Mouse (Mus musculus) embryonic fibroblast, embryonic 13.5 days (primary cell): ENCODE measurements at regions not wholly inside any gene's neighbourhood (a gene's known extent, or its start where the extent isn't known, plus 50 kb on each side); places are given as distances from the start of the nearest gene placed in this dataset.
A peak's percentile ranks its signal among the peaks of the same experiment; 100 is the strongest.

Experiments
- H3K27ac ChIP-seq: 2 replicates; pipeline ENCODE4 v1.5.1; 2012; ENCODE audit warnings: low read length, control low read depth, inconsistent platforms; ENCODE audit not compliant: insufficient read depth
- H3K4me1 ChIP-seq: 2 replicates; pipeline ENCODE4 v1.6.1; 2011; ENCODE audit warnings: low read length; ENCODE audit not compliant: control insufficient read depth, insufficient read depth
- H3K4me3 ChIP-seq: 2 replicates; pipeline ENCODE4 v1.5.1; 2011; ENCODE audit warnings: mild to moderate bottlenecking, control low read depth, low read length; ENCODE audit not compliant: insufficient read depth
- CTCF ChIP-seq: IDR thresholded peaks from 2 replicates; pipeline ENCODE4 v1.5.1; 2011; ENCODE audit warnings: mild to moderate bottlenecking, control low read depth, low read length, moderate library complexity, borderline replicate concordance; ENCODE audit not compliant: insufficient read depth
- POLR2A ChIP-seq: IDR thresholded peaks from 2 replicates; pipeline ENCODE4 v1.6.1; 2011; ENCODE audit warnings: low read depth, mild to moderate bottlenecking, control low read depth, low read length, moderate library complexity

DNA sequence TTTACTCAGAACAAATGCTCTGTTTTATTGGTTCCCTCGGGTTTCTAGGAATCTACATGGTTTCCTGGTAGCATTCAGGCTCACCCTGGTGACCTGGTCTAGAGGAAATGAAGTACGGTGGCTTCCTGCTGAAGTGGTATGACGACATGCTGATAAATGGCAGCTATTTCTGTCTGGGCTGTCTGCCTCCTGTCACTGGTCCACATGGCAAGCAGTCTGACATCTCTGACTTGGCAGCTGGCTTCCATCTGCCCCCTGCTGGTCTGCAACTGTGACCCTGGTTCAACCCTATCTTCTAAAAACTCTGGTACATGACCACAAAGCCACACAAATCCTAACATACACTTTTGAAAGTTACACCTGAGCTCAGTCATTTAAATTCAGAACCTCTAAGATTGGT lies 548.1 kb downstream of the Tm4sf1 start:
- Histone ChIP-seq H3K4me3 (no peak overlapping the region), H3K27ac (no peak overlapping the region), H3K4me1 (no peaks in the 10 kb centered on the region; the same call in 1 of the 2 replicates)
- TF ChIP-seq CTCF (peak; percentile 60; the same call in 1 of the 2 replicates), POLR2A (no peak)

DNA sequence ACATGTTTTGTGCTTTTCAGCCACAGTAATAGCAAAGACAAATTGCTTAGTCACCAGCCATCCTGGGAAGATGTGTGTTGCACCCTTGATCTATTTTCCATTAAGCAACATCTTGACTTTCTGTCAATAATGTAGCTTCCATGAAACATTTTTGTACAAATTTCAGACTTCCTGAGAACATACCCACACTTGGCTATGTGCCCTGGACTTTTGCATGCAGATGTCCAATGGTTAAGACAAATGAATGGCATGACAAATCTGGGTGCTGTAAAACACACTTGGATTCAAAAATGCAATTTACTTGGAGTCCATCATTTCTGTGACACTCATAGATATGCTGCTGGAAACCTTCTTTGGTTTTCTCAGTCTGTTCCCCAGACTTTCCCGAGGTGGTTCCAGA lies 549.9 kb downstream of the Tm4sf1 start:
- Histone ChIP-seq H3K27ac (no peak overlapping the region), H3K4me3 (no peak overlapping the region), H3K4me1 (no peaks in the 10 kb centered on the region; the same call in 1 of the 2 replicates)
- TF ChIP-seq CTCF = no peak

- no peak overlapping the region for H3K27ac ChIP-seq
- TF ChIP-seq CTCF (no peak), POLR2A (no peak)
- H3K4me3 ChIP-seq = no peak overlapping the region
- H3K4me1 ChIP-seq = no peaks in the 10 kb centered on the region
Measured at GRCm38 (mm10) chr3:56740902-56741301, 557.4 kb upstream of the Nbea start.

GRCm38 (mm10) chr3:56739451-56739850 lies 556.0 kb upstream of the Nbea start:
- Histone ChIP-seq H3K4me3 (no peak overlapping the region), H3K27ac (no peak overlapping the region), H3K4me1 (no peaks in the 10 kb centered on the region)
- no peak for TF ChIP-seq CTCF
- no peak for TF ChIP-seq POLR2A

DNA sequence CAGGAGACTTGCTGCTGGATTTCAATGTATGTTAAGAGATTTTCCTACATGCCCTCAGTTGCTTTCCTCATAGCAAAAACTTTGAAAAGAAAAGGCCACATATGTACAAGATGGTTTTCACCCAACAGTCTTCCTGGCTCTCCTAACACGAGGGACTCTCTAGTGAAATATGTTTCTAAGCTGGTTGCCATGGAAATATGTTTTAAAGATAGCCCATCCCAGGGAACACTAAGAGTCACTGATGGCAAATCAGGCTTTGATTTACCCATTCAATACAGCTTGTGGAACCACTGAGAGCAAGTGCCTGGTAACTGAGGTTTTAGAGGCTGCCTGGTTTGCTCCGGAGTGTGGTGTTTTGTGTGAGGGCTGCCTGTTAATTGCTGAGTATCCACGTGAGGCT lies 547.3 kb upstream of the Nbea start:
- TF ChIP-seq CTCF (no peak), POLR2A (no peak)
- no peak overlapping the region for H3K4me3 ChIP-seq
- peak overlapping the region; percentile 26; the same call in 1 of the 2 replicates for H3K27ac ChIP-seq
- peaks cover 5% of the 10 kb centered on the region; the same call in 1 of the 2 replicates for H3K4me1 ChIP-seq

- peak overlapping the region; percentile 92 for H3K27ac ChIP-seq
- H3K4me3 ChIP-seq = no peak overlapping the region
- TF ChIP-seq CTCF (no peak), POLR2A (no peak)
- H3K4me1 ChIP-seq = no peaks in the 10 kb centered on the region
Measured at GRCm38 (mm10) chr3:56724991-56725390, 541.5 kb upstream of the Nbea start.

- Histone ChIP-seq H3K4me1 (peaks cover 9% of the 10 kb centered on the region), H3K4me3 (no peak overlapping the region), H3K27ac (no peak overlapping the region)
- TF ChIP-seq CTCF (no peak), POLR2A (no peak)
Measured at GRCm38 (mm10) chr3:56708260-56708659, 524.8 kb upstream of the Nbea start.

DNA sequence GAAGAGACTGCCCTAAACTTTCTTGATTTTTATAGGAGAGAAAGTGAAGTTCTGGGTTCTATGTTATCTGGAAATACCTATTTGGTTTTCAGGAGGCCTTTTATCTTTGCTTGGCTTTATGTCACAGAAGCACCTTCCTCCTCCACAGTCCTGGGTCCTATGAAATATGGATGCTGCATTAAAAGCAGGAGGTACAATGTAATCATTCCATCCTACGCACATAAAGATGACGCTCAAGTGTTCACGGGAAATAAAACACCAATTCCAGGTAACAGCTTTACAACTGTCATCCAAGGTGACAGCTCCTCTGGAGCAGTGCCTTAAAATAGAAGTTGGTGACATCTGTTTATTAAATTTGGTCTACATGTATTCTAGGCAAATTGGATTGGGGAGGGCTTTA lies 523.8 kb upstream of the Nbea start:
- no peak overlapping the region for H3K4me3 ChIP-seq
- H3K4me1 ChIP-seq = peaks cover 9% of the 10 kb centered on the region
- TF ChIP-seq POLR2A = no peak
- TF ChIP-seq CTCF = no peak
- H3K27ac ChIP-seq = no peak overlapping the region

DNA sequence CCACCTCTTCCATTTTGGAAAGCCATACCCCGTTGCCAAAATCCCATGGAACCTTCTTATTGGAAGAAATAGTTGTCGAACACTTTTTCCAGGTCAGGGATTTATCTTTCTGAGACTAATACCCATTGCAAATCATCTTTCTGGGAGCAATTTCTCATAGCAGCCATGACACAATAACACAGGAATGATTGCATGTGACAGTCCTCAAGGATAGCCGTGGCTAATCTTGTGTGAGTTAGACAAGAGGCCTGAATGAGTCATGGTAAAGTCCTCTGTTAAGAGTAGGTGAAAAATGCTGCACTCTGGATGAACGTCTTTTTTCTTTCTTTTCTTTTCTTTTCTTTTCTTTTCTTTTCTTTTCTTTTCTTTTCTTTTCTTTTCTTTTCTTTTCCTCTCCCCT lies 522.5 kb upstream of the Nbea start:
- peaks cover 9% of the 10 kb centered on the region for H3K4me1 ChIP-seq
- H3K4me3 ChIP-seq = no peak overlapping the region
- peak overlapping the region; percentile 65 for H3K27ac ChIP-seq
- no peak for TF ChIP-seq CTCF
- TF ChIP-seq POLR2A = no peak

GRCm38 (mm10) chr3:56698941-56699340 lies 515.4 kb upstream of the Nbea start:
- no peak for TF ChIP-seq CTCF
- TF ChIP-seq POLR2A = no peak
- Histone ChIP-seq H3K4me1 (peaks cover 4% of the 10 kb centered on the region; the same call in 1 of the 2 replicates), H3K4me3 (no peak overlapping the region), H3K27ac (no peak overlapping the region)

DNA sequence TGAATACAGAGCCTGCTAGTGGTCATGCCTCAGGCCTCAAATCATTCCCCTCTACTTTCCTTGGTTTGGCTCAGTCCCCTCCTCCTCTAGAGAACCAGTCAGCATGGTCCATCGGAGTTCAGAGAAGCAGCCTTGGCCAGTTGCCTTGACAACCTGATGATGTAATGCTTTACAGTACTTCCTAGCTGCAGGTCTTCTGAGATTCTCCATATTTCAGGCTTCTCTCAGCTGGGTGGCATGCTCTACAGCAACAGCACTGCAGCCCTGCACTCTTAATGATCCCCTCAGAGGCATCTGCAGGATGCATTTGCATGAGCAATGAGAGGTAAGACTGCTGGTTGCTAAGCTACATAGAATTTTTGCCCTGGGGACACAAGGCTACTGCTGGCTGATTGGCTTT lies 514.7 kb upstream of the Nbea start:
- H3K27ac ChIP-seq = no peak overlapping the region
- H3K4me1 ChIP-seq = 0 out of 2 replicates have a peak, but pooled peaks cover 4% of the 10 kb centered on the region

More for the DNA sequence above, 514.7 kb upstream of the Nbea start:
- no peak for TF ChIP-seq POLR2A
- TF ChIP-seq CTCF = no peak
- H3K4me3 ChIP-seq = no peak overlapping the region
